In genomic region chr11:115933108-115933746, GRCm38 (mm10) we compare ENCODE assay signal across 8 mouse cellular contexts. TPM values are rescaled to one million over a fixed set of nuclear protein-coding genes. Genes with fewer than 3 reads are reported as not detected.
A peak's percentile ranks its signal among the peaks of the same experiment; 100 is the strongest.
DNase-seq lines count a peak whose midpoint lies in the region; ATAC-seq lines count a peak whose summit lies in the region.

Sap30bp (plus strand) TSS chr11:115933282.
Recql5 (minus strand) TSS chr11:115933477.

- H3K4me1 ChIP-seq in intestine, embryonic 14.5 days (replicated peaks; ENCODE audit: control insufficient read depth, insufficient read depth, low read length): peaks cover 23% of the 10 kb centered on the region

- ATAC-seq in intestine, embryonic 14.5 days (replicated peaks; ENCODE audit: low FRiP score, low TSS enrichment, low read depth): peak; percentile 98

- H3K27ac ChIP-seq in intestine, embryonic 14.5 days (ENCODE audit: low read depth): peak within 1 kb of the TSS; percentile 48; the same call in 1 of the 2 replicates

- WGBS in intestine, embryonic 14.5 days: under 1% methylated on average over 28 of the region's 28 CpGs

- peaks cover 18% of the 10 kb centered on the region for H3K36me3 ChIP-seq in intestine, embryonic 14.5 days (ENCODE audit: control insufficient read depth, insufficient read depth, low read length)

- peak within 1 kb of the TSS; percentile 80 for H3K4me2 ChIP-seq in intestine, embryonic 14.5 days (ENCODE audit: low read length)

- H3K9me3 ChIP-seq in intestine, embryonic 14.5 days (ENCODE audit: control insufficient read depth, low read length): no peaks in the 10 kb centered on the region

- peak; percentile 95 to 97 for DNase-seq in adrenal gland, adult 18-20 months (ENCODE audit: low spot score in 2 of 2)
- peak; percentile 99 for DNase-seq in embryo, embryonic 11 days
- DNase-seq in gastrocnemius, postnatal 25 days: peak; percentile 95
- DNase-seq in intestine, embryonic 14.5 days (ENCODE audit: low spot score): peak; percentile 99
- DNase-seq in left cerebral cortex, postnatal 14 days (ENCODE audit: low spot score in 2 of 2): peak; percentile 98
- peak; percentile 100 for DNase-seq in mesoderm, embryonic 11.5 days (ENCODE audit: low read depth, low spot score)
- peak; percentile 97 for DNase-seq in right cerebral cortex, postnatal 36 days (ENCODE audit: low spot score in 2 of 2)
- peak; percentile 96 for DNase-seq in yolk sac, embryonic 10.5 days (ENCODE audit: low spot score)

- H3K27me3 ChIP-seq in intestine, embryonic 14.5 days (replicated peaks; ENCODE audit: control insufficient read depth, insufficient read depth, low read length): no peaks in the 10 kb centered on the region

- peak within 1 kb of the TSS; percentile 100 for H3K4me3 ChIP-seq in intestine, embryonic 14.5 days (ENCODE audit: low read depth, low read length)

- peak within 1 kb of the TSS; percentile 88 for H3K9ac ChIP-seq in intestine, embryonic 14.5 days (ENCODE audit: low read length)

- intact Hi-C loops in left cerebral cortex, postnatal 14 days (cut with DNase I): no loop called here

RNA-seq across cellular contexts. Expression of gene Sap30bp, which starts in this region (rescaled TPM):
- 10 to 100 TPM; 37.3 to 47.6 TPM for total RNA-seq in adrenal gland, adult 18-20 months (2021)
- 10 to 100 TPM in 1 of 2 experiments, 1 to 10 TPM in 1; 9.4 to 14.5 TPM for total RNA-seq in gastrocnemius, postnatal 25 days (2021)
- polyA plus RNA-seq in intestine, embryonic 14.5 days (2014; fragmentation: Nextera tagmentation; extraction: Ambion mirVana): 37.3 and 38.6 TPM in 2 replicates
- total RNA-seq in left cerebral cortex, postnatal 14 days (2021): 10 to 100 TPM; 43.2 to 50.7 TPM

RNA-seq across cellular contexts. Expression of gene Recql5, which starts in this region (rescaled TPM):
- 10 to 100 TPM; 17.1 to 27.1 TPM for total RNA-seq in adrenal gland, adult 18-20 months (2021)
- total RNA-seq in gastrocnemius, postnatal 25 days (2021): 1 to 10 TPM; 4.9 to 6.8 TPM
- 18.5 and 20.7 TPM in 2 replicates for polyA plus RNA-seq in intestine, embryonic 14.5 days (2014; fragmentation: Nextera tagmentation; extraction: Ambion mirVana)
- total RNA-seq in left cerebral cortex, postnatal 14 days (2021): 10 to 100 TPM; 19.8 to 22.4 TPM

Comparison
In these comparisons a context has a peak if more than half of its experiments do, and no peak if none do; other contexts are left out.
1. Peak in every context shown above with its lines: DNase-seq, ATAC-seq, H3K4me3 ChIP-seq and H3K27ac ChIP-seq.